Mouse (Mus musculus): ENCODE measurements at regions not wholly inside any gene's neighbourhood (a gene's known extent, or its start where the extent isn't known, plus 50 kb on each side); places are given as distances from the start of the nearest gene placed in this dataset.

DNA sequence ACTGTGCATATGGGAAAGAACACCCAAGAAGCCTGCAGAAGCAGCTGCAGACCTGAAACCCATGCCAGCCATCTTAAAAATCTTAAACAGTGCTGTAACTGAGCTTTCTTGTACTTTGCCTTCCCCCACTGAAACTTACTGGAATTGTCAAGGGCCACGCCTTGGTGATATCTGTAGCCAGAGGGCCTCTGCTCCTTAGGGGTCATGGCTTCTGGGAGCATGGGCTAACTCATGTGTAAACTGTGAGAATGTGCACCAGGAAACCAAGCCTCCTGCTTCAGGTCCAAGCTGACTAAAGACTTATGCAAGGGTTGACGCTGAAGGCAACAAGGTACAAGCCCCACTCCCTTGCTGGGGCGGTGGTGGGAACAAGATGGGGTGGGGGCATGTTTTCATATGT, 73.8 kb upstream of the Hes1 start:
- TF ChIP-seq CTCF (IDR thresholded peaks at IDR 0.05; ENCODE audit: control insufficient read depth, insufficient read depth, low read length) (no peak), POLR2A (IDR thresholded peaks at IDR 0.05; ENCODE audit: borderline replicate concordance, control insufficient read depth, low read depth, low read length) (no peak)
